Mouse (Mus musculus): ENCODE data around the gene Asb10.

Gene Asb10

DNA sequence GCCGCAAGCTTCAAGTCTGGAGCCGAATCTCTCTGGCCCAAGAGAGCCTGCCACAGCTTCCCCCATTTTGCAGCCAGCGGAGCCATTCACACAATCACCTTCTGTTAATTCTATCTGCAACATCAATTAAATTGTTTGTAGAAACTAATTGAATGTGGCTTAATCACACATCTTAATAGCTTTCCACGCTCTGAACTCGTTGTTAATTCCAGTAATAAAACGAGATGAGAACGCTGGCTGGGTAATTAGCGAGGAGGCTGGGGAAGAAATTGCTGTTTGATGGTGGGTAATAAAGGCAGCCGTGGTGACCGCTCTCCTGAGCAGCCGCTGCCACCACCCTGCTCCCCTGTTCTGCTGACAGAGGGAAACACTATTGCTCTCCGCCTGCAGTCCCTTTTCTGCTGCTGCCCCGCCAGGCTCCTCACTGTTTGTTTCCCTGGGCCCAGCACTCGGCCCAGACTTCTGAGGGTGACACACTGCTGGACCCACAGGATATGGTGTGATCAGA is 50.3 kb downstream of the Asb10 start:
- DNase-seq (ENCODE audit: low spot score in 2 of 2) = no peak

GRCm38 (mm10) chr5:24486738-24487137 is 54.0 kb downstream of the Asb10 start:
- no peak for DNase-seq (ENCODE audit: low spot score in 2 of 2)

DNA sequence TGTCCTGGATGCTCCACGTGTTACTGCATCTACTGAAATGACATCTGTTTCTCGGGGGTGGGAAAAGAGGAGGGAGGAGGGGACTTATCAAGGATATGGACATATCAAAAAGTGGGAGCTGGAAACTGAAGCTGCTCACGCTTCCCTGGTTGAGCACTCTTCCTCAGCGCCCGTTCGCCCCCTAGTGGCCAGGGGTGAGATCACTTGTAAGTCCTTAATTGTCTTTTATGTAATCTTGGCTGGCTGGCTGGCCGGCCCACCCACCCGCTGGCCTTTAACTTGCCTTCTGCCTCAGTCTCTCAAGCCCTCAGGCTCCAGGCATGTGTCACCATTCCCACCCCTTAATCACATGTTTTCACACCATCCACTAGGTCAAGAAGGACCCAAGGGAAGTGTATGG is 54.7 kb downstream of the Asb10 start:
- DNase-seq (ENCODE audit: low spot score in 2 of 2) = peak; percentile 87 to 89

DNA sequence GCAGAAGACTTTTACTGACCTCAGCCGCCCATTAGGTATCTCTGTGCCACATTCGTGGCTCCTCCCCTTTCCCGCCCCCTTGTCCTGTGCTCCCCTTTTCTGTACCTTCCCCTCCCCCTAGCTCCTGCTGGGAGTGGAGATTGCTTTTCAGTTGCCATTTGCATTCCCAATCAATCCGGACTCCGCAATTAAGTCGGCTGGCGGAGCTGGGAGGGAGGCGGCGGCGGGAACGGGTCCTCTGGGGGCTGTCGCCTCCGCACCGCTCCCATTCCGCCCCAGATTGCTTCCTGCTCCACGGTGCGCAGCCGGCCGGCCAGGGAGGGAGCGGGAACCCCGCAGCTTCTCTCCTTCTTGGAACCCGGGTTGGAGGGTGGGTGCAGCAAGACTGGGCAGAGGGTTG is 55.8 kb downstream of the Asb10 start:
- DNase-seq (ENCODE audit: low spot score in 2 of 2) = no peak

DNA sequence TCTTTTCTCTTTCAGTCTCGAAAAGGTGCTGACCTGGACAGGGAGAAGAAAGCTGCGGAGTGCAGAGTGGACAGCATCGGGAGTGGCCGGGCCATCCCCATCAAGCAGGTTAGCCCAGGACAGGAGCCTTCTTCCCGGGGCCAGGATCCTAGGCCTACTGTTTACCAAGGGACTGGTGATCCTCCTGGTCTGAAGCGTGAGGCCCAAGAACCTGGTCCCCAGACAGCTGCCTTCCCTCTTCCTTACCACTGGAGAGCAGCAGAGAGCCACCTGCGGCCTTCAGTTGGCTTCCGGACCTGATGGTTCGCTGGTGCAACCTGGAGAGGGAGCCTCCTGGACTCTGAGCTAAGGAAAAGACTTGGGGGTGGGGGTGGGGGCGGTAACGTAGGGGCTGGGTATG is 57.5 kb downstream of the Asb10 start:
- DNase-seq (ENCODE audit: low spot score in 2 of 2) = peak; percentile 52 to 58
